Mouse (Mus musculus) right cerebral cortex, adult 2 months (tissue): Measurements from ENCODE around the gene B630019K06Rik.
"Not testable (repeated sequence)": the region's sequence is repeated elsewhere in the genome, so short reads cannot be mapped to it uniquely, and the experiment has no call there.

Experiments
- DNase-seq, 2 experiments: peaks; one replicate each; pipeline ENCODE4 v3.0.0; 2021 to 2022; ENCODE audit warnings: low spot score in 2 of 2

Gene B630019K06Rik

GRCm38 (mm10) chrX:8892343-8893155 lies at the start of gene B630019K06Rik:
Gene B630019K06Rik (plus strand): TSS chrX:8892382.
- DNase-seq, result peak; percentile 30 to 45

- no peak for DNase-seq
Observed at GRCm38 (mm10) chrX:8843694-8844093, 48.5 kb upstream of the B630019K06Rik start, which contains the start of gene Gm6592. Gene Gm6592 (plus strand): TSS chrX:8843994.

GRCm38 (mm10) chrX:8852486-8852885 lies 39.7 kb upstream of the B630019K06Rik start:
- no peak for DNase-seq

- peak; percentile 81 to 88 for DNase-seq
Observed at GRCm38 (mm10) chrX:8864331-8864730, 27.9 kb upstream of the B630019K06Rik start.

GRCm38 (mm10) chrX:8873953-8874352 lies 18.2 kb upstream of the B630019K06Rik start, which contains the start of gene Gm5751:
Gene Gm5751 (plus strand): TSS chrX:8874253.
- not testable (repeated sequence) for DNase-seq

- no peak for DNase-seq
Observed at GRCm38 (mm10) chrX:8884336-8884735, 7.8 kb upstream of the B630019K06Rik start.

DNA sequence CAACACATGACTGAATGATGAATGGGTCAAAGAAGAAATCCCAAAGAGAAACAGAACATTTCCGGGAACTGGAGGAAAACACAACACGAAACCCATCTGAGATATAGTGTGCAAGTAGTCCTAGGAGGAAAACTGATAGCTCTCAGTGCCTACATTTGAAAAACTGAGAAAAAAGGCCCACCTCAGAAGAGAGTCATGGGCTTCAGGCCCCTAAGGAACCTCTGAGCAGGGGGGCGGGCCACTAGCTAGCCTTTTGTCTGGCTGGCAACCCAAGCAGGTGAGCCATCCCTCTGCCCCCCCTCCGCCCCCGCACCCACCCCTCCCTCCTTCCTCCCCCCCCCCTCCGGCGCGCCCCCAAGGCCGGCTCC lies 223 bp upstream of the B630019K06Rik start:
- DNase-seq, result peak in 1 of 2 experiments; percentile 2

GRCm38 (mm10) chrX:8893182-8893651 lies 1.0 kb downstream of the B630019K06Rik start:
- peak; percentile 4 to 10 for DNase-seq

DNA sequence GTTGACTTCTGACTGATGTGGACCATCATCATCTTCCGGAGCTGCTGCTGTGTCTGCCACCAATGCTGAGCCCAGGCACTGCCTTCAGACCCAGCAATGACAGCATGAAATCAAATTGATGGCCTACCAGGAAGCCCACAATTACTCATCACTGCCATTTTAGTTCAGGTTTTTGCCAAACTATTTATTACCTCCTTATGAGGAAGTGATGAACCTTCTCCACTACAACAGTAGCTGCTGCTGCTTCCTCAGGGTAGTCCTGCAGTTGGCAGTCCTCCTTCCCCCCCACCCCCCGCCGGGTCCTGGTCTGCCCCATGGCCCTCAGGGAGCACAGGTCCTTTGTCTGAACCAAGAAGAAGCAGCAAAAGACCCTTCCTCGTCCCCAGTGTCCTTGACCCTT lies 8.6 kb downstream of the B630019K06Rik start:
- DNase-seq, result no peak

DNA sequence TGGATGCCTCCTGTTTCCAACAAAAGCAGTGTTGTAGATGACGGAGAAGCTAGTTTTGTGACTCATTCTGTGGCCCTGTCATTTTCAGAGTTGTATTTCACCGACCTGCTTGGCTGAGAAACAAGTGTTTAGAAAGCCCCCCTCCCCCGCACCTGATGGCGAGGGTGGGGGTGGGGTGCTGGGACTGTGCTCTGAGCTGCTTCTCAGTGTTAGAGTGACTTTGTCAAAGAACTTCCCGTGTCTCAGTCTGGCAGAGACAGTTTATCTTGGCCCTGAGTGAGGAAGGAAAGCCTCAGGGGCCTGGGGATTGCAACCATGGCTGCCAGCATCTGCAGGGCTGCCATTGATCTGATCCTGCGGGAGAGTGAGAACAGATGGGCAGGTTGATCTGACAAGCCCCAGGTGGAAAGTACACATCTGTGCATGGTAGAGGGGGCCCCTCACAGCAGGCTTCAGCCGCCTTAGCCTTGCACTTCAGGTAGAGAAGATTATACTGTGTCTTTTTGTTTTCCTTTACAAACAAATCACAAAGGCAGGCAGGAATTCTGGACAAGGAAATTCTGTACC lies 9.8 kb downstream of the B630019K06Rik start:
- no peak for DNase-seq

- DNase-seq, result no peak
Observed at GRCm38 (mm10) chrX:8921080-8921479, 28.9 kb downstream of the B630019K06Rik start.

DNA sequence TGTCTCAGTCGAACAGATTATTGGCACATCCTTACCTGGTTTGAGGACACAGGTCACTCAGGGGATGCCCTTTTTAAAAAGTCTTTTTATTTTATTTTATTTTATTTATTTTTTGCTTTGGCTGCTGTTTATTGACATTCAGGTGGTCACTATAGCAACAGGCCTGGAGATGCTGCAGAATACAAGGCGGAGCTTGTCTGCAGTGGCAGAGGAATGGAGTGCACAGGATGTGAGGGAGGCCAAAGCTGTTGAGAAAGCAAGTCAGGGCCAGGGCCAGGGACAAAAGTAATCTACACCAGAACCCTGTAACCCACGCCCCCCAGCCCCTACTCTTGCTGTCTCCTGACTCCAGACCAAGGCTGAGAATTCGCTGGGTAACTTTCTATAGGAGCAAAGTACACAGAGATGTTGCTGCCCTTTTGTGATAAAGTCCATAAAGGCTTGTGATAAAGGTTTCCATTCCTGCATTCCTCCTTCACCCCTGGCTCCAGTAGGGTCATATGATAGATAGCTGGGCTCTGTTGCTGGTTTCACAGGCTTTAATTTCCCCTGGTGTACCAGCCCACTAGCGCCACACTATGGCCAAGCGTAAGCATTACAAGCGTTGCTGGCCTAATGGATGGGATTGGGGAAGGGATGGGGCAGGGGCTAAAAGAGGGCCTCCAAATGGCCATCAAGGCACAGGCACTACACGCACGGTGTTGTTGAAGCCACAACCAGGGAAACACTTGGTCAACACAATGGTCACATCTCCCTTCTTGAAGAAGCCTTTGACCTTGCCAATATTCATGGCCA lies 29.8 kb downstream of the B630019K06Rik start:
- DNase-seq, result no peak

GRCm38 (mm10) chrX:8927308-8927707 lies 35.1 kb downstream of the B630019K06Rik start:
- DNase-seq, result no peak

DNA sequence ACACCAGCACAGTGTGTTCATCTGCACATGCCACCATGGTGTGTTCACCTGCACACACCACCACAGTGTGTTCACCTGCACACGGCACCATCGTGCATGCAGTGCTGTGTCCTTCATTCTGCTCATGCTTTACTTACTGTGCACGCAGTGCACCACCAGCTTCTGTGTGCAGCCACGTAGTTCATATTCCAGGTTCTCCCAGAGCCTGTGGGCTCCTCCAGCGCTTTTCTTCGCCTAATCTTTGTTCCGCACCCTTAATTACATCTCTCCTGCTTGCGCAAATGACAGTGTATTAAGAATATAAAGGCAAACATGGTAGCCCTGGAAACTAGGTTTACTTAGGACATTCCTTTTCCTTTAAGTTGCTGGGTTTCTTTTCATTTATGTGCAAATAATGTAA lies 51.9 kb downstream of the B630019K06Rik start:
- DNase-seq, result no peak
